Mouse (Mus musculus) G1E (cell line): ENCODE data around the gene Slx1b. TPM values are rescaled to one million over a fixed set of nuclear protein-coding genes. Genes with fewer than 3 reads are reported as not detected.

ENCODE experiments used
- ATAC-seq: 2 replicates; pipeline ENCODE4 v1.8.0; 2016; ENCODE audit warnings: mild to moderate bottlenecking; ENCODE audit not compliant: insufficient number of reproducible peaks, poor library complexity, low FRiP score, severe bottlenecking; ENCODE audit errors: extremely low read depth
- DNase-seq: peaks from one replicate; pipeline ENCODE4 v3.0.0; 2012; ENCODE audit warnings: low spot score
- H3K27me3 ChIP-seq: 2 replicates; pipeline ENCODE4 v1.6.1; 2012; ENCODE audit warnings: mild to moderate bottlenecking, low read length, inconsistent platforms; ENCODE audit not compliant: insufficient read depth
- H3K36me3 ChIP-seq: replicated peaks from 2 replicates; pipeline ENCODE3; 2012; ENCODE audit warnings: mild to moderate bottlenecking, inconsistent platforms
- H3K4me1 ChIP-seq: 2 replicates; pipeline ENCODE4 v1.6.1; 2012; ENCODE audit warnings: low read depth, low read length, inconsistent platforms, mixed read lengths; ENCODE audit not compliant: insufficient read depth
- H3K4me3 ChIP-seq: 2 replicates; pipeline ENCODE4 v1.5.1; 2012; ENCODE audit warnings: low read depth, mild to moderate bottlenecking, inconsistent platforms, low read length, moderate library complexity, mixed read lengths
- H3K9me3 ChIP-seq: replicated peaks from 2 replicates; pipeline ENCODE4 v1.6.1; 2012; ENCODE audit warnings: inconsistent platforms
- CTCF ChIP-seq: IDR thresholded peaks from 2 replicates; pipeline ENCODE4 v1.5.1; 2012; ENCODE audit warnings: low read depth, low read length, inconsistent platforms, mixed read lengths
- GATA1 ChIP-seq: IDR thresholded peaks from 2 replicates; pipeline ENCODE4 v1.6.1; 2012; ENCODE audit warnings: borderline replicate concordance, low read length, inconsistent platforms, mixed read lengths
- GATA2 ChIP-seq: IDR thresholded peaks from 2 replicates; pipeline ENCODE4 v1.6.1; 2012; ENCODE audit warnings: low read depth, low read length, inconsistent platforms, borderline replicate concordance
- POLR2AphosphoS5 ChIP-seq: IDR thresholded peaks from 2 replicates; pipeline ENCODE4 v1.6.1; 2012; ENCODE audit warnings: low read depth, low read length, inconsistent platforms; ENCODE audit not compliant: insufficient replicate concordance
- TAL1 ChIP-seq: conservative IDR thresholded peaks from 2 replicates; pipeline ENCODE4 v1.6.1; 2012; ENCODE audit warnings: low read depth, low read length, inconsistent platforms, mixed read lengths
- polyA plus RNA-seq: library from polyadenylated mRNA; stranded (reverse); fragments of >175 nt; gene quantifications from 2 replicates; pipeline ENCODE4 v1.2.3, GENCODE M21; 2012
- total RNA-seq, 2 experiments: library from RNA; stranded (forward) in 1 of 2; stranded (reverse) in 1 of 2; fragments of 200-1000 nt in 1 of 2; fragments of >200 nt in 1 of 2; fragmentation: Nextera tagmentation in 1 of 2; gene quantifications; 2 replicates each; pipeline ENCODE4 v1.2.3; 2014 to 2017

Slx1b gene
- total and polyA plus RNA-seq, 3 experiments = 3.5 to 8.1 (median 4.5) TPM

- Histone ChIP-seq H3K36me3 (peaks cover 68% of the 10 kb centered on the region), H3K4me1 (peaks cover 85% of the 10 kb centered on the region), H3K27me3 (peaks cover 19% of the 10 kb centered on the region), H3K4me3 (peak overlapping the region; percentile 42; the same call in 1 of the 2 replicates), H3K9me3 (no peaks in the 10 kb centered on the region)
- TF ChIP-seq POLR2AphosphoS5 (no peak), TAL1 (no peak), GATA1 (no peak), CTCF (no peak), GATA2 (no peak)
- DNase-seq = no peak
- no peak for ATAC-seq
Observed at GRCm38 (mm10) chr7:126700063-126701015, 4.8 kb upstream of the Slx1b start.

GRCm38 (mm10) chr7:126697838-126698237 lies 2.3 kb upstream of the Slx1b start:
- ATAC-seq (no peak), DNase-seq (no peak)
- H3K4me1 ChIP-seq = peaks cover 78% of the 10 kb centered on the region
- peaks cover 69% of the 10 kb centered on the region for H3K36me3 ChIP-seq
- TF ChIP-seq GATA2 (no peak), TAL1 (no peak), CTCF (no peak), POLR2AphosphoS5 (no peak), GATA1 (no peak)
- H3K27me3 ChIP-seq = no peaks in the 10 kb centered on the region
- H3K4me3 ChIP-seq = no peak overlapping the region
- H3K9me3 ChIP-seq = no peaks in the 10 kb centered on the region

- ATAC-seq (no peak), DNase-seq (no peak)
- Histone ChIP-seq H3K9me3 (no peaks in the 10 kb centered on the region), H3K4me1 (peaks cover 76% of the 10 kb centered on the region), H3K4me3 (peak overlapping the region; percentile 92), H3K36me3 (peaks cover 71% of the 10 kb centered on the region), H3K27me3 (no peaks in the 10 kb centered on the region)
- TF ChIP-seq POLR2AphosphoS5 (no peak), CTCF (no peak), GATA2 (no peak), TAL1 (no peak), GATA1 (no peak)
Observed at GRCm38 (mm10) chr7:126696886-126697285, 1.3 kb upstream of the Slx1b start.

- TF ChIP-seq TAL1 = no peak
- no peak for TF ChIP-seq GATA1
- no peak for TF ChIP-seq CTCF
- no peak for TF ChIP-seq POLR2AphosphoS5
- no peak for TF ChIP-seq GATA2
- Histone ChIP-seq H3K4me3 (peak overlapping the region; percentile 92), H3K27me3 (no peaks in the 10 kb centered on the region), H3K36me3 (peaks cover 71% of the 10 kb centered on the region), H3K9me3 (no peaks in the 10 kb centered on the region), H3K4me1 (peaks cover 70% of the 10 kb centered on the region)
- DNase-seq (no peak), ATAC-seq (no peak)
Observed at GRCm38 (mm10) chr7:126696303-126696702, 719 bp upstream of the Slx1b start.

- H3K9me3 ChIP-seq = no peaks in the 10 kb centered on the region
- H3K36me3 ChIP-seq = peaks cover 68% of the 10 kb centered on the region
- no peaks in the 10 kb centered on the region for H3K27me3 ChIP-seq
- peaks cover 59% of the 10 kb centered on the region for H3K4me1 ChIP-seq
- DNase-seq (peak; percentile 73), ATAC-seq (peak; percentile 56)
- peak within 1 kb of the TSS; percentile 92 for H3K4me3 ChIP-seq
- TF ChIP-seq CTCF (no peak), POLR2AphosphoS5 (no peak), TAL1 (no peak), GATA2 (no peak), GATA1 (no peak)
Observed at GRCm38 (mm10) chr7:126695210-126695611, 373 bp downstream of the Slx1b start, which contains the start of gene Bola2. TSS of gene Bola2 (plus strand) at chr7:126695401.

- ATAC-seq (no peak), DNase-seq (no peak)
- Histone ChIP-seq H3K4me1 (peaks cover 58% of the 10 kb centered on the region), H3K4me3 (peak overlapping the region; percentile 92; the same call in 1 of the 2 replicates), H3K36me3 (peaks cover 68% of the 10 kb centered on the region), H3K9me3 (no peaks in the 10 kb centered on the region), H3K27me3 (no peaks in the 10 kb centered on the region)
- TF ChIP-seq POLR2AphosphoS5 (no peak), GATA2 (no peak), CTCF (no peak), GATA1 (no peak), TAL1 (no peak)
Observed at GRCm38 (mm10) chr7:126694441-126695051, 1.0 kb downstream of the Slx1b start.
